ENCODE assay signal across 23 mouse cellular contexts in genomic region chr2:157283321-157283720, GRCm38 (mm10). TPM values are rescaled to one million over a fixed set of nuclear protein-coding genes. Genes with fewer than 3 reads are reported as not detected.
DNase-seq lines count a peak whose midpoint lies in the region; ATAC-seq lines count a peak whose summit lies in the region.
"Had no signal": no experiment of that assay in that cellular context is flagged by ENCODE, and none has a peak within 500 bp of the region (broad histone marks: within the 10 kb centered on the region; RNA-seq: fewer than 3 reads in every experiment).

No protein-coding gene starts in this region.

- no peak overlapping the region for H3K4me2 ChIP-seq in limb, embryonic 15.5 days
- H3K4me2 ChIP-seq: embryonic facial prominence, embryonic 12.5 days; forebrain, embryonic 12.5 days had no signal

- peak overlapping the region; percentile 33; the same call in 1 of the 2 replicates for H3K27ac ChIP-seq in limb, embryonic 15.5 days
- H3K27ac ChIP-seq in limb, embryonic 10.5 days: no peak overlapping the region
- H3K27ac ChIP-seq in forebrain, embryonic 10.5 days: no peak overlapping the region
- H3K27ac ChIP-seq: embryonic facial prominence, embryonic 10.5 days; embryonic facial prominence, embryonic 12.5 days; forebrain, embryonic 12.5 days had no signal

- WGBS in limb, embryonic 15.5 days: 92% methylated on average over 6 of the region's 6 CpGs
- 93% methylated on average over 6 of the region's 6 CpGs for WGBS in limb, embryonic 10.5 days
- WGBS in forebrain, embryonic 10.5 days: 94% methylated on average over 6 of the region's 6 CpGs

- peaks cover 48% of the 10 kb centered on the region for H3K36me3 ChIP-seq in limb, embryonic 15.5 days
- H3K36me3 ChIP-seq in limb, embryonic 10.5 days: peaks cover 70% of the 10 kb centered on the region
- H3K36me3 ChIP-seq in forebrain, embryonic 10.5 days (replicated peaks): peaks cover 76% of the 10 kb centered on the region

- H3K9me3 ChIP-seq in limb, embryonic 15.5 days: no peaks in the 10 kb centered on the region
- H3K9me3 ChIP-seq in limb, embryonic 10.5 days (replicated peaks): no peaks in the 10 kb centered on the region
- H3K9me3 ChIP-seq in forebrain, embryonic 10.5 days: no peaks in the 10 kb centered on the region
- H3K9me3 ChIP-seq: embryonic facial prominence, embryonic 10.5 days; embryonic facial prominence, embryonic 12.5 days; forebrain, embryonic 12.5 days; G1E had no signal

- no peak overlapping the region for H3K4me3 ChIP-seq in limb, embryonic 15.5 days
- no peak overlapping the region for H3K4me3 ChIP-seq in limb, embryonic 10.5 days
- H3K4me3 ChIP-seq in forebrain, embryonic 10.5 days: no peak overlapping the region
- H3K4me3 ChIP-seq: embryonic facial prominence, embryonic 10.5 days; embryonic facial prominence, embryonic 12.5 days; forebrain, embryonic 12.5 days had no signal

- ATAC-seq in limb, embryonic 15.5 days (ENCODE audit: insufficient number of reproducible peaks, low FRiP score, low TSS enrichment, low read depth): no peak
- ATAC-seq: activated CD4-positive, CD25-positive, alpha-beta regulatory T cell, adult 4 months; forebrain, embryonic 14.5 days; forebrain, embryonic 16.5 days; Patski had no signal

- H3K27me3 ChIP-seq in limb, embryonic 15.5 days: no peaks in the 10 kb centered on the region
- no peaks in the 10 kb centered on the region for H3K27me3 ChIP-seq in limb, embryonic 10.5 days (ENCODE audit: low read depth, poor library complexity, severe bottlenecking)
- no peaks in the 10 kb centered on the region for H3K27me3 ChIP-seq in forebrain, embryonic 10.5 days (ENCODE audit: poor library complexity, severe bottlenecking)
- H3K27me3 ChIP-seq: embryonic facial prominence, embryonic 12.5 days; forebrain, embryonic 12.5 days; Patski had no signal

- DNase-seq in limb, embryonic 10.5 days (ENCODE audit: low spot score): no peak
- DNase-seq in ES-CJ7 (ENCODE audit: low read depth, low spot score): peak; percentile 69
- DNase-seq in R1 (ENCODE audit: low read depth, low spot score): peak; percentile 59
- no peak for DNase-seq in ovary, postnatal 36 days (ENCODE audit: low spot score)
- no peak for DNase-seq in thymus, postnatal 14 days
- no peak for DNase-seq in forebrain, embryonic 10.5 days (ENCODE audit: extremely low spot score, low spot score)
- DNase-seq: adrenal gland, adult 8-10 months; adrenal gland, postnatal 14 days; adrenal gland, postnatal 36 days; cerebellum, adult 11-12 months; cerebellum, adult 2 months; cerebellum, adult 9-10 months; cerebellum, postnatal 10 days; cerebellum, postnatal 25 days had no signal

- peaks cover 19% of the 10 kb centered on the region for H3K4me1 ChIP-seq in limb, embryonic 15.5 days
- peaks cover 14% of the 10 kb centered on the region for H3K4me1 ChIP-seq in limb, embryonic 10.5 days
- peaks cover 22% of the 10 kb centered on the region for H3K4me1 ChIP-seq in forebrain, embryonic 10.5 days

- H3K9ac ChIP-seq in limb, embryonic 15.5 days: no peak overlapping the region
- H3K9ac ChIP-seq: embryonic facial prominence, embryonic 12.5 days; forebrain, embryonic 12.5 days had no signal

RNA-seq across cellular contexts. Expression of gene Mroh8, which starts 4.0 kb away (rescaled TPM):
- polyA plus RNA-seq in limb, embryonic 15.5 days (2015; fragmentation: Nextera tagmentation; extraction: Ambion mirVana): 0.36 and 1.0 TPM in 2 replicates
- 0.58 and 0.66 TPM in 2 replicates for polyA plus RNA-seq in limb, embryonic 10.5 days (2016; fragmentation: Nextera tagmentation; extraction: Ambion mirVana)
- polyA plus RNA-seq in forebrain, embryonic 10.5 days (2016; fragmentation: Nextera tagmentation; extraction: Ambion mirVana): 0.81 and 0.87 TPM in 2 replicates
- polyA plus RNA-seq: activated CD4-positive, CD25-positive, alpha-beta regulatory T cell, adult 4 months had no signal

RNA-seq across cellular contexts. Expression of gene Rpn2, which starts 4.5 kb away (rescaled TPM):
- 342 and 349 TPM in 2 replicates for polyA plus RNA-seq in limb, embryonic 15.5 days (2015; fragmentation: Nextera tagmentation; extraction: Ambion mirVana)
- 284 and 290 TPM in 2 replicates for polyA plus RNA-seq in limb, embryonic 10.5 days (2016; fragmentation: Nextera tagmentation; extraction: Ambion mirVana)
- polyA plus RNA-seq in forebrain, embryonic 10.5 days (2016; fragmentation: Nextera tagmentation; extraction: Ambion mirVana): 293 and 298 TPM in 2 replicates

Comparison
In these comparisons a context has a peak if more than half of its experiments do, and no peak if none do; other contexts are left out.
1. DNase-seq: peak in ES-CJ7 (single experiment) and R1 (single experiment); none in limb, embryonic 10.5 days (single experiment), ovary, postnatal 36 days (single experiment), thymus, postnatal 14 days (single experiment) and forebrain, embryonic 10.5 days (single experiment).